Mouse (Mus musculus): ENCODE measurements around the gene Eef1akmt3. TPM values are rescaled to one million over a fixed set of nuclear protein-coding genes. Genes with fewer than 3 reads are reported as not detected.

Eef1akmt3 gene
- polyA plus RNA-seq, 1 experiment from 2014 or later, result 0.89 TPM

DNA sequence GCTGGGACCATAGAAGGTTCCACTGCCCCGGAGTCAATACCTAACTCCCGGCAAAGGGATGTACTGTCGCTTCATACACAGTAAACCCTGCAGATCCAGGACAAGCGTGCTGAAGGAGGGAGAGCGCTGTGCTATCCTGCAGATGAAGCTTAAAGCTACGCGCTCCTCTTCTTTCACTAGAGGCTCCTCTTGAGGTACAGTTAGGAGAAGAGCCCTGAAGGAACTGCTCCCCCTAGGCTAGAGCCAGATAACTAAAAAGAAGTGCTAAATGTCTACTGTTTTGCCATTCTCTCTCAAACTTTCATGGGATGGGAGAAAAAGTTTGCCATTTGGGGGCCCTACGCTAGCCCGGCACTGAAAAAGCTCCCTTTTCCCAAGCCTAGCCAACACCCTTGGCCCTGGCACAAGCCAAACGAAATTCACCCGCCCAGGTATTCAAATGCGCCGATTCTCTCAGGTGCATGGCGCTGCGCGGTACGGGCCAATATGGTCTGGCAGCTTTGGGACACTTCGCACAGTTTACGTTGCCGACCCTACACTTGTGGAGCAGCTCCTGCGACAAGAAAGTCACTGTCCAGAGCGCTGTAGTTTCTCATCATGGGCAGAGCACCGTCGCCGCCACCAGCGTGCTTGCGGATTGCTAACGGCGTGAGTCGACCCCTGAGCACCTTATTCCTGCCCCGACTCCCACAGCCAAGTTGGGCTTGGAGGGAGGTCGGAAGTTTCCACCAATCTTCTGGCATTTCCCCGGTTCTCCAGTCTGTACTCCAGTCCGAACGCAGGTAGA lies 7.5 kb upstream of the Eef1akmt3 start:
- Histone ChIP-seq H3K9ac (ENCODE audit: low read depth, low read length) (peak overlapping the region; percentile 24; the same call in 1 of the 2 replicates), H3K27me3 (ENCODE audit: control insufficient read depth, insufficient read depth, low read length) (peaks cover 32% of the 10 kb centered on the region), H3K4me1 (ENCODE audit: control insufficient read depth, insufficient read depth, low read length) (peaks cover 9% of the 10 kb centered on the region; the same call in 1 of the 2 replicates), H3K4me2 (replicated peaks; ENCODE audit: low read depth, low read length) (peak overlapping the region; percentile 8), H3K9me3 (ENCODE audit: control insufficient read depth, low read length) (no peaks in the 10 kb centered on the region), H3K36me3 (ENCODE audit: control insufficient read depth, insufficient read depth, low read length) (peaks cover 10% of the 10 kb centered on the region), H3K4me3 (ENCODE audit: low read length) (peak overlapping the region; percentile 22), H3K27ac (ENCODE audit: low read depth, low read length) (no peak overlapping the region)
- no peak for ATAC-seq (ENCODE audit: low FRiP score, low TSS enrichment)
- 4% methylated on average over 35 of the region's 35 CpGs for WGBS

DNA sequence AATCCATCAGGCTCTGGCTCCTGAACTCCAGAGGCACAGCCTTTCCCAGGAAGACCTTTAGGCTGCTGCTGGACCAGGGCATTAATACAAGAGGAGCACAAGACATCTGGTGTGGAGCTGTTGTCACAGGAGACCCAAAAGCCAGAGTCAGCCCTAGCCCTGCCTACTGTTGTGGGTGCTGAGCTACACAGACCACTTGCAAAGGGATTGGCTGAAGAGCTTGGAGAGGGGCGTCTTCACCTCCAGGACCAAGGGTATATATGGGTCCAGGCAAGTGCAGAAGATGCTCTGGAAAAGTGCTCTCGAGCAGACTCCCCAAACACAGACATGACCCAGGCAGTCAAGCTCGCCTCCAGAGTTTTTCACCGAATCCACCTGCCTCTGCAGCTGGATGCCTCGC lies 6.6 kb upstream of the Eef1akmt3 start, which contains the start of gene Cyp27b1:
Cyp27b1 (plus strand) TSS at position 297 of the 400 bp plus-strand sequence.
- H3K36me3 ChIP-seq (ENCODE audit: control insufficient read depth, insufficient read depth, low read length), result peaks cover 16% of the 10 kb centered on the region
- peak within 1 kb of the TSS; percentile 22 for H3K4me3 ChIP-seq (ENCODE audit: low read length)
- peak within 1 kb of the TSS; percentile 24; the same call in 1 of the 2 replicates for H3K9ac ChIP-seq (ENCODE audit: low read depth, low read length)
- H3K4me1 ChIP-seq (ENCODE audit: control insufficient read depth, insufficient read depth, low read length), result peaks cover 13% of the 10 kb centered on the region; the same call in 1 of the 2 replicates
- H3K4me2 ChIP-seq (replicated peaks; ENCODE audit: low read depth, low read length), result peak within 1 kb of the TSS; percentile 8
- H3K27me3 ChIP-seq (ENCODE audit: control insufficient read depth, insufficient read depth, low read length), result peaks cover 32% of the 10 kb centered on the region
- WGBS, result 23% methylated on average over 5 of the region's 5 CpGs
- H3K9me3 ChIP-seq (ENCODE audit: control insufficient read depth, low read length), result no peaks in the 10 kb centered on the region
- ATAC-seq (ENCODE audit: low FRiP score, low TSS enrichment), result no peak
- no peak within 1 kb of the TSS for H3K27ac ChIP-seq (ENCODE audit: low read depth, low read length)

DNA sequence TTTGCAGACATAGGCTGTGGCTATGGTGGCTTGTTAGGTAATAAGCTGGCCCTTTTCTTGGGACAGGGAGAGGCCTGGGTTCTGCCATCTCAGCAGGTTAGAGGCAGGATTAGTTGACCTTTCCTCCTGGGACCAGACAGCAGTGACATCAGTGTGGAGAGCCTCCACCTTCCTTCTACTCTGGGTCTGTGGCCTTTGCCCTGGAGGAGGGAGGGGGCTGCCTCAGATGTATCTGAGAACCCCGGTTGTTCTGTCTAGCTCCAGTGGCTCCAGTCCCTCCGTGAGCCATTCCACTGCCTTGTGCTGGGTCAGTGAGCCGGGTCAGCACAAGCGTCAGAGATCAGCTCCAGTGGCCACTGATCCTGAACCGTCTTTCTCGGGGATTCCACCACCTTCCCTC lies 1.9 kb upstream of the Eef1akmt3 start:
- Histone ChIP-seq H3K4me3 (ENCODE audit: low read length) (peak overlapping the region; percentile 85; the same call in 1 of the 2 replicates), H3K36me3 (ENCODE audit: control insufficient read depth, insufficient read depth, low read length) (peaks cover 16% of the 10 kb centered on the region), H3K9me3 (ENCODE audit: control insufficient read depth, low read length) (no peaks in the 10 kb centered on the region), H3K4me2 (replicated peaks; ENCODE audit: low read depth, low read length) (peak overlapping the region; percentile 85; the same call in 1 of the 2 replicates), H3K4me1 (ENCODE audit: control insufficient read depth, insufficient read depth, low read length) (peaks cover 11% of the 10 kb centered on the region), H3K9ac (ENCODE audit: low read depth, low read length) (no peak overlapping the region), H3K27me3 (ENCODE audit: control insufficient read depth, insufficient read depth, low read length) (peaks cover 11% of the 10 kb centered on the region), H3K27ac (ENCODE audit: low read depth, low read length) (peak overlapping the region; percentile 11; the same call in 1 of the 2 replicates)
- WGBS, result 50% methylated on average over 6 of the region's 6 CpGs
- no peak; the same call in 1 of the 2 replicates for ATAC-seq (ENCODE audit: low FRiP score, low TSS enrichment)

DNA sequence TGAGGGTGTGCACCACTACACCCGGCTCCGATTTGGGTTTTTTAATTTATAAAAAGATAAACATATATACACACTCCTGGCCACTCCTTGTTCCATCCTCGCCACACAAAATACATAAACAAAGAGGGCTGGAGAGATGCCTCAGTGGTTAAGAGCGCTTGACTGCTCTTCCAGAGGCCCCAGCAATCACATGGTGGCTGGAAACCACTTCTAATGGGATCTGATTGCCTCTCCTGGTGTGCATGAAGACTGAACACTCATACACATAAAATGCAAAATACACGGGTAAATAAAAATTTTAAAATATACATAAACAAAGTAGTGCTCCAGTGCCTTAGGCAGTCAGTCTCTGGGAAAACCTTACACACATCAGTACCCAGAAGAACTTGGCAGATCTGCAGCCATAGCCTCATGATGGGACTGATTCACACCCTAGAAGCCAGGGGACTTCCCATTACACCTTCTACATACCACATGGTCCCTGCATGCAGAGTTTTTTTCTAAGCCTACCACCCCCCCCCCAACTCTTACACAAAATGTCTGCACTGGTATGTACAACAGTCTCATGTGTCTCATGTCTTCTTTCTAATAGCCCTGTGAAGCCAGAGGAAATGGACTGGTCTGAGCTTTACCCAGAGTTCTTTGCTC lies 1.3 kb upstream of the Eef1akmt3 start:
- ATAC-seq (ENCODE audit: low FRiP score, low TSS enrichment), result no peak
- peak overlapping the region; percentile 77 for H3K9ac ChIP-seq (ENCODE audit: low read depth, low read length)
- H3K4me2 ChIP-seq (replicated peaks; ENCODE audit: low read depth, low read length), result peak overlapping the region; percentile 85
- no peaks in the 10 kb centered on the region for H3K9me3 ChIP-seq (ENCODE audit: control insufficient read depth, low read length)
- 19% methylated on average over 5 of the region's 5 CpGs for WGBS
- H3K4me1 ChIP-seq (ENCODE audit: control insufficient read depth, insufficient read depth, low read length), result peaks cover 11% of the 10 kb centered on the region
- H3K27me3 ChIP-seq (ENCODE audit: control insufficient read depth, insufficient read depth, low read length), result peaks cover 5% of the 10 kb centered on the region
- H3K36me3 ChIP-seq (ENCODE audit: control insufficient read depth, insufficient read depth, low read length), result peaks cover 16% of the 10 kb centered on the region
- peak overlapping the region; percentile 85 for H3K4me3 ChIP-seq (ENCODE audit: low read length)
- peak overlapping the region; percentile 73 for H3K27ac ChIP-seq (ENCODE audit: low read depth, low read length)

DNA sequence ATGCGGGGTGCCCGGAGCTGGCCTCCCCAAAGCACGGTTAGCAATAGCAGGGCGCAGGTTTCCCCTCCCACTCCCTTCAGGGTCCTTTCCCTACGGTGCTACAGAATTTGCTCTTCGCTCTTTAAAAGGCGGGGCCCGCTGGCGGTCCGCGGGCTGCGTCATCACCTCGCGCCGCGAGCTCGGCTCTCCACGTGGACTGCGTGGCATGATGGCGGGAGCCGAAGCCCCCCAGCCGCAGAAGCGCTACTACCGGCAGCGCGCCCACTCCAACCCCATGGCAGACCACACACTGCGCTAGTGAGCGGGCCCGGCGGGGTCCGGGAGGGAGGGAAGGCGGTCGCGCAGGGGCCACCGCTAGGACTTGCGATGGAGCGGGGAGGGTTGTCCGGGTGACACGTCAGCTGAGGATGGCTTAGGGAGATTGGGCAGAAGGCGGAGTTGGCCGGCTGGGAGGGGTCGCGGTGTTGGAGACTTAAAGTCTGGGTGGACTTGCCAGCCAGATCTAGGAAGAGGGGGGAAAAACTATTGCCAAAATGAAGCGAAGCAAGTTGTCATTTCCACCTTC lies 543 bp upstream of the Eef1akmt3 start:
- Histone ChIP-seq H3K4me3 (ENCODE audit: low read length) (peak overlapping the region; percentile 85), H3K27ac (ENCODE audit: low read depth, low read length) (peak overlapping the region; percentile 73; the same call in 1 of the 2 replicates), H3K36me3 (ENCODE audit: control insufficient read depth, insufficient read depth, low read length) (peaks cover 16% of the 10 kb centered on the region), H3K27me3 (ENCODE audit: control insufficient read depth, insufficient read depth, low read length) (peaks cover 3% of the 10 kb centered on the region; the same call in 1 of the 2 replicates), H3K9ac (ENCODE audit: low read depth, low read length) (peak overlapping the region; percentile 77), H3K9me3 (ENCODE audit: control insufficient read depth, low read length) (no peaks in the 10 kb centered on the region), H3K4me1 (ENCODE audit: control insufficient read depth, insufficient read depth, low read length) (peaks cover 11% of the 10 kb centered on the region), H3K4me2 (replicated peaks; ENCODE audit: low read depth, low read length) (peak overlapping the region; percentile 85)
- under 1% methylated on average over 44 of the region's 44 CpGs for WGBS
- peak; percentile 86 for ATAC-seq (ENCODE audit: low FRiP score, low TSS enrichment)

DNA sequence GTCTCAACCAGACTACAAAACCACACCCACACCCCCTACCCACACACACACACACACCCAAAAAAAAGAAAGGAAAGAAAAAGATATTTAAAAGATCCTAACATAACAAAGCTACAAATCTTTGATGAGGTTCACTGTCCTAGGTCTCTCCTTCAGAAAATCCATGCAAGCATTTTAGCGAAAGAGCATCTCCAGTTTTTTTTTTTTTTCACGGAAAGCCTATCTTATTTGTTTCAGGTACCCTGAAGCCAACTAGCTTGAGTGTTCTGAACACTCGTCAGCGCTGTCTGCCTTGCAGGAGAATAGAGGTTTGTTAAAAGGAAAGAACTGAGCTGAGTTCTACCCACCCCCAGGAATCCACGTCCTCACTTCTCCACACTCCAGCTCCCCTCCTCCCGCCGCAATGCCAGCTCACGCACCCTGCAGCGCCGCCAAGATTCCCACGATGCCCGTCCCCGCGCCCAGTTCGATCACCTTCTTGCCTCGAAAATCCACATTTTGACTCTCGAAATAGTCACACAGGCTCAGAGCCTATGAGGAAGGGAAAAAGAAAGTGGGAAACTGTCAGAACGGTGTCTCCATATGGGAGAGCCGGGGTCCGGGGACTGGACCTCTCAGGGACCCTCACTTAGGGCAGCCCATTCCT lies 621 bp downstream of the Eef1akmt3 start:
- Histone ChIP-seq H3K27ac (ENCODE audit: low read depth, low read length) (no peak overlapping the region), H3K9ac (ENCODE audit: low read depth, low read length) (peak overlapping the region; percentile 77), H3K4me1 (ENCODE audit: control insufficient read depth, insufficient read depth, low read length) (peaks cover 11% of the 10 kb centered on the region), H3K36me3 (ENCODE audit: control insufficient read depth, insufficient read depth, low read length) (peaks cover 16% of the 10 kb centered on the region; the same call in 1 of the 2 replicates), H3K4me2 (replicated peaks; ENCODE audit: low read depth, low read length) (peak overlapping the region; percentile 85), H3K4me3 (ENCODE audit: low read length) (peak overlapping the region; percentile 85), H3K27me3 (ENCODE audit: control insufficient read depth, insufficient read depth, low read length) (peaks cover 3% of the 10 kb centered on the region; the same call in 1 of the 2 replicates), H3K9me3 (ENCODE audit: control insufficient read depth, low read length) (no peaks in the 10 kb centered on the region)
- no peak for ATAC-seq (ENCODE audit: low FRiP score, low TSS enrichment)
- 2% methylated on average over 20 of the region's 20 CpGs for WGBS

DNA sequence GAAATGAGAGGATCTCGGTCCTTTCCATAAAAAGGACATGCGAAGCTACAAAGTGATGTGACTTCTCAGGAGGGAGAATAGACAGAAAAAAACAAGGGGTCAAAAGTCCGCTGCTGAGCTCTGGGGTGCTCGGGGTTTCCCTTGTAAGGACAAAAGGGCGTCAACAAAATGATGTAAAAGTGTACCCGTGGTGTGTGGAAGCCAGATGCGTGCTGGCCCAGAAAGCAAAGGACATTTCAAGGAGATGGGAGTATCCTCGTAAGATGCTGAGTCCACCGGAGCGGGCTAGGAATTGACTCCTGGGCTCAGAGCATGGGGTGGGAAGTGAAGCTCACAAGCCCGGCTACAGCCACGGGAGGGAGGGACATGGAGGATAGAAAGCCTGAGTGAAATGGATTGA lies 3.7 kb downstream of the Eef1akmt3 start:
- peaks cover 4% of the 10 kb centered on the region for H3K4me1 ChIP-seq (ENCODE audit: control insufficient read depth, insufficient read depth, low read length)
- no peak for ATAC-seq (ENCODE audit: low FRiP score, low TSS enrichment)
- no peak overlapping the region for H3K9ac ChIP-seq (ENCODE audit: low read depth, low read length)
- H3K4me2 ChIP-seq (replicated peaks; ENCODE audit: low read depth, low read length), result no peak overlapping the region
- H3K27ac ChIP-seq (ENCODE audit: low read depth, low read length), result no peak overlapping the region
- 80% methylated on average over 12 of the region's 12 CpGs for WGBS
- H3K4me3 ChIP-seq (ENCODE audit: low read length), result no peak overlapping the region
- H3K36me3 ChIP-seq (ENCODE audit: control insufficient read depth, insufficient read depth, low read length), result no peaks in the 10 kb centered on the region
- H3K9me3 ChIP-seq (ENCODE audit: control insufficient read depth, low read length), result no peaks in the 10 kb centered on the region
- peaks cover 3% of the 10 kb centered on the region; the same call in 1 of the 2 replicates for H3K27me3 ChIP-seq (ENCODE audit: control insufficient read depth, insufficient read depth, low read length)

DNA sequence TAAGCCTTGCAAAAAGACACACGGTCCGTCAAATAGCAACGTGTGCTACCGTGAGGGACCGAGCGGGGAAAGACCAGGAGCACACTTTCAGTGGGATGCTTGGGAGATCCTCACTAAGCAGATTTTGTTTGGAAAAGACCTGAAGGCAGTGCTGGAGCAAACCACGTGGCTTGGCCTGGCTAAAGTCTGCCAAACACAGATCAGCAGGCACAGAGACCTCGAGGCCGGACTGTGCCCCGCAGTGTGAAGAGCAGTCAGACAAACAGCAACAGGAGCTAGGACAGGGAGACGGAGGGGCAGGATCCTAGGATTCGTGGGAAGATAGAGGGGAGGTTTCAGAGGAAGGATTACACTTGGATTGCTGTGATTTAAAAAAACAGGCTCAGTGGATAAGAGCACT lies 5.0 kb downstream of the Eef1akmt3 start:
- Histone ChIP-seq H3K4me2 (replicated peaks; ENCODE audit: low read depth, low read length) (no peak overlapping the region), H3K4me1 (ENCODE audit: control insufficient read depth, insufficient read depth, low read length) (no peaks in the 10 kb centered on the region), H3K27me3 (ENCODE audit: control insufficient read depth, insufficient read depth, low read length) (peaks cover 3% of the 10 kb centered on the region; the same call in 1 of the 2 replicates), H3K9me3 (ENCODE audit: control insufficient read depth, low read length) (no peaks in the 10 kb centered on the region), H3K36me3 (ENCODE audit: control insufficient read depth, insufficient read depth, low read length) (no peaks in the 10 kb centered on the region), H3K27ac (ENCODE audit: low read depth, low read length) (no peak overlapping the region), H3K9ac (ENCODE audit: low read depth, low read length) (no peak overlapping the region), H3K4me3 (ENCODE audit: low read length) (no peak overlapping the region)
- WGBS, result 77% methylated on average over 12 of the region's 12 CpGs
- ATAC-seq (ENCODE audit: low FRiP score, low TSS enrichment), result no peak

All from kidney, embryonic 14.5 days (tissue).